In the genomic region with DNA sequence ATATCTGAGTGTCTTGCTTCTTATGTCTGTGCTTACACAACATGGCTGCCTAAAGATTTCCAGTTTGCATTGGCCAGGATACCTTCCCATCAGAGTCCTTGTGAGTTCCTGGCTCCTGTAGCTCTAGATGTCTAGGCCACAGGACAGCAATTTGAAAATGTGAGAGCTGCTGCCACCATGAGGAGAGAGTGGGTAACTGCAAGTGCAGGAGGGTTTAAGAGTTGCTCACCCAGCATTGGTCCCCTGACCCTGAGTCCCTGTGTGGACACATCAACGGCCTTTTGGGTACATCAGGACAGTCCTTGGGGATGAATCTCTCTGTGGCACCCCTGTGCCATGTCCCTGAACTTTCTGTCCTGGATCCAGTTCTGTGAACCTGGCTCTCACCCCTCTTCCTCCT, we compare ENCODE assay signal across 8 mouse cellular contexts.
DNase-seq lines count a peak whose midpoint lies in the region; ATAC-seq and TF ChIP-seq lines count a peak whose summit lies in the region.

No protein-coding gene starts in this region.

- peak; percentile 94 for TF ChIP-seq CTCF in forebrain, postnatal 0 days (IDR thresholded peaks at IDR 0.05; ENCODE audit: low read depth)
- peak; percentile 59; the same call in 1 of the 2 replicates for TF ChIP-seq CTCF in thymus, adult 2 months (IDR thresholded peaks at IDR 0.05; ENCODE audit: borderline replicate concordance, control insufficient read depth, extremely low read depth, insufficient read depth, low read length, poor library complexity)

- H3K27ac ChIP-seq in forebrain, postnatal 0 days (ENCODE audit: low read depth, low read length): no peak overlapping the region
- no peak overlapping the region for H3K27ac ChIP-seq in lung, embryonic 15.5 days
- H3K27ac ChIP-seq in thymus, adult 2 months (ENCODE audit: control insufficient read depth, insufficient read depth, low read length): no peak overlapping the region

- no peak for TF ChIP-seq POLR2A in thymus, adult 2 months (IDR thresholded peaks at IDR 0.05; ENCODE audit: control insufficient read depth, extremely low read depth, insufficient read depth, low read length, poor library complexity)

- no peaks in the 10 kb centered on the region for H3K4me1 ChIP-seq in forebrain, postnatal 0 days (ENCODE audit: insufficient read depth)
- peaks cover 10% of the 10 kb centered on the region for H3K4me1 ChIP-seq in lung, embryonic 15.5 days
- H3K4me1 ChIP-seq in thymus, adult 2 months (replicated peaks; ENCODE audit: control insufficient read depth, insufficient read depth, low read length): peaks cover 28% of the 10 kb centered on the region

- DNase-seq in MEL-GATA-1-ER (ENCODE audit: extremely low read depth, low read depth): peak; percentile 41
- DNase-seq in cerebellum, adult 11-12 months: peak; percentile 78
- DNase-seq in forebrain, postnatal 0 days: peak; percentile 80
- peak; percentile 61 for DNase-seq in layer of hippocampus, adult 9-11 months
- peak; percentile 38 for DNase-seq in ovary, postnatal 10 days (ENCODE audit: low spot score)
- peak; percentile 80 for DNase-seq in thymus, adult 2 months

- H3K27me3 ChIP-seq in forebrain, postnatal 0 days (ENCODE audit: insufficient read depth, low read length): no peaks in the 10 kb centered on the region
- H3K27me3 ChIP-seq in lung, embryonic 15.5 days: no peaks in the 10 kb centered on the region
- no peaks in the 10 kb centered on the region for H3K27me3 ChIP-seq in thymus, adult 2 months (ENCODE audit: control insufficient read depth, insufficient read depth, low read length)

- H3K4me2 ChIP-seq in forebrain, postnatal 0 days (ENCODE audit: low read depth): no peak overlapping the region
- no peak overlapping the region for H3K4me2 ChIP-seq in lung, embryonic 15.5 days

- H3K4me3 ChIP-seq in forebrain, postnatal 0 days (ENCODE audit: low read depth, low read length): no peak overlapping the region
- H3K4me3 ChIP-seq in lung, embryonic 15.5 days: no peak overlapping the region
- no peak overlapping the region for H3K4me3 ChIP-seq in thymus, adult 2 months (ENCODE audit: control insufficient read depth, insufficient read depth, low read length)

- ATAC-seq in forebrain, postnatal 0 days: peak; percentile 52; the same call in 1 of the 2 replicates
- peak; percentile 83 to 88 for ATAC-seq in hematopoietic stem cell, adult 5-6 weeks (replicated peaks in 1 of 2; ENCODE audit: insufficient read depth in 1 of 2, low FRiP score in 2 of 2, low TSS enrichment in 1 of 2, low read depth in 1 of 2, poor library complexity in 2 of 2, severe bottlenecking in 2 of 2)
- ATAC-seq in lung, embryonic 15.5 days (ENCODE audit: borderline replicate concordance, extremely low read depth, low FRiP score, low TSS enrichment): peak; percentile 14; the same call in 1 of the 2 replicates

- WGBS in forebrain, postnatal 0 days: 12% methylated on average over 1 of the region's 1 CpGs
- WGBS in lung, embryonic 15.5 days: 29% methylated on average over 1 of the region's 1 CpGs
- 21% methylated on average over 1 of the region's 1 CpGs for WGBS in thymus, adult 2 months

- H3K36me3 ChIP-seq in forebrain, postnatal 0 days (ENCODE audit: insufficient read depth): no peaks in the 10 kb centered on the region
- no peaks in the 10 kb centered on the region for H3K36me3 ChIP-seq in lung, embryonic 15.5 days
- H3K36me3 ChIP-seq in thymus, adult 2 months (ENCODE audit: control insufficient read depth, insufficient read depth, low read length): peaks cover 42% of the 10 kb centered on the region

- H3K9ac ChIP-seq in forebrain, postnatal 0 days: no peak overlapping the region
- H3K9ac ChIP-seq in lung, embryonic 15.5 days: no peak overlapping the region

- no peaks in the 10 kb centered on the region for H3K9me3 ChIP-seq in forebrain, postnatal 0 days (ENCODE audit: low read length)
- no peaks in the 10 kb centered on the region for H3K9me3 ChIP-seq in lung, embryonic 15.5 days

Comparison
In these comparisons a context has a peak if more than half of its experiments do, and no peak if none do; other contexts are left out.
1. ATAC-seq: peak in every context shown above with its lines; median percentile 86 in hematopoietic stem cell, adult 5-6 weeks; 52 in forebrain, postnatal 0 days; 14 in lung, embryonic 15.5 days.